Mouse (Mus musculus): ENCODE data around the gene Siah1b. TPM values are rescaled to one million over a fixed set of nuclear protein-coding genes. Genes with fewer than 3 reads are reported as not detected.

Gene Siah1b
- polyA plus RNA-seq, 1 experiment, result 1.5 TPM

GRCm38 (mm10) chrX:164092300-164093169 lies 16.2 kb upstream of the Siah1b start:
- H3K4me3 ChIP-seq (replicated peaks), result no peak overlapping the region
- TF ChIP-seq TAL1 (IDR thresholded peaks at IDR 0.05; ENCODE audit: low read length) (no peak), GATA1 (IDR thresholded peaks at IDR 0.05; ENCODE audit: low read length) (no peak)
- no peaks in the 10 kb centered on the region for H3K27me3 ChIP-seq (ENCODE audit: control insufficient read depth)
- H3K4me1 ChIP-seq (ENCODE audit: control insufficient read depth), result peaks cover 39% of the 10 kb centered on the region
- H3K9me3 ChIP-seq (ENCODE audit: control insufficient read depth, low read length), result no peaks in the 10 kb centered on the region
- H3K36me3 ChIP-seq (ENCODE audit: control insufficient read depth), result no peaks in the 10 kb centered on the region

- TF ChIP-seq GATA1 (IDR thresholded peaks at IDR 0.05; ENCODE audit: low read length) (no peak), TAL1 (IDR thresholded peaks at IDR 0.05; ENCODE audit: low read length) (no peak)
- H3K27me3 ChIP-seq (ENCODE audit: control insufficient read depth), result no peaks in the 10 kb centered on the region
- H3K4me1 ChIP-seq (ENCODE audit: control insufficient read depth), result peaks cover 42% of the 10 kb centered on the region
- no peaks in the 10 kb centered on the region for H3K9me3 ChIP-seq (ENCODE audit: control insufficient read depth, low read length)
- no peaks in the 10 kb centered on the region for H3K36me3 ChIP-seq (ENCODE audit: control insufficient read depth)
- H3K4me3 ChIP-seq (replicated peaks), result no peak overlapping the region
Observed at GRCm38 (mm10) chrX:164089916-164090315, 13.6 kb upstream of the Siah1b start.

GRCm38 (mm10) chrX:164088582-164088981 lies 12.3 kb upstream of the Siah1b start, which contains the start of gene Cltrn:
Gene Cltrn (plus strand): TSS chrX:164088830.
- Histone ChIP-seq H3K4me3 (replicated peaks) (no peak within 1 kb of the TSS), H3K4me1 (ENCODE audit: control insufficient read depth) (peaks cover 40% of the 10 kb centered on the region), H3K9me3 (ENCODE audit: control insufficient read depth, low read length) (no peaks in the 10 kb centered on the region), H3K36me3 (ENCODE audit: control insufficient read depth) (no peaks in the 10 kb centered on the region), H3K27me3 (ENCODE audit: control insufficient read depth) (no peaks in the 10 kb centered on the region)
- TF ChIP-seq TAL1 (IDR thresholded peaks at IDR 0.05; ENCODE audit: low read length), result no peak
- no peak for TF ChIP-seq GATA1 (IDR thresholded peaks at IDR 0.05; ENCODE audit: low read length)

- H3K27me3 ChIP-seq (ENCODE audit: control insufficient read depth), result no peaks in the 10 kb centered on the region
- H3K9me3 ChIP-seq (ENCODE audit: control insufficient read depth, low read length), result no peaks in the 10 kb centered on the region
- no peaks in the 10 kb centered on the region for H3K36me3 ChIP-seq (ENCODE audit: control insufficient read depth)
- TF ChIP-seq GATA1 (IDR thresholded peaks at IDR 0.05; ENCODE audit: low read length), result no peak
- TF ChIP-seq TAL1 (IDR thresholded peaks at IDR 0.05; ENCODE audit: low read length), result no peak
- H3K4me3 ChIP-seq (replicated peaks), result no peak overlapping the region
- peaks cover 12% of the 10 kb centered on the region for H3K4me1 ChIP-seq (ENCODE audit: control insufficient read depth)
Observed at GRCm38 (mm10) chrX:164082030-164082429, 5.7 kb upstream of the Siah1b start.

GRCm38 (mm10) chrX:164068968-164069367 lies 7.3 kb downstream of the Siah1b start:
- Histone ChIP-seq H3K4me3 (replicated peaks) (no peak overlapping the region), H3K9me3 (ENCODE audit: control insufficient read depth, low read length) (no peaks in the 10 kb centered on the region), H3K36me3 (ENCODE audit: control insufficient read depth) (peaks cover 37% of the 10 kb centered on the region), H3K4me1 (ENCODE audit: control insufficient read depth) (peaks cover under 1% of the 10 kb centered on the region), H3K27me3 (ENCODE audit: control insufficient read depth) (no peaks in the 10 kb centered on the region)
- TF ChIP-seq TAL1 (IDR thresholded peaks at IDR 0.05; ENCODE audit: low read length), result no peak
- no peak for TF ChIP-seq GATA1 (IDR thresholded peaks at IDR 0.05; ENCODE audit: low read length)

GRCm38 (mm10) chrX:164066185-164066584 lies 10.1 kb downstream of the Siah1b start:
- no peak overlapping the region for H3K4me3 ChIP-seq (replicated peaks)
- H3K36me3 ChIP-seq (ENCODE audit: control insufficient read depth), result peaks cover 9% of the 10 kb centered on the region
- no peaks in the 10 kb centered on the region for H3K9me3 ChIP-seq (ENCODE audit: control insufficient read depth, low read length)
- no peaks in the 10 kb centered on the region for H3K27me3 ChIP-seq (ENCODE audit: control insufficient read depth)
- no peaks in the 10 kb centered on the region for H3K4me1 ChIP-seq (ENCODE audit: control insufficient read depth)
- TF ChIP-seq GATA1 (IDR thresholded peaks at IDR 0.05; ENCODE audit: low read length), result no peak
- no peak for TF ChIP-seq TAL1 (IDR thresholded peaks at IDR 0.05; ENCODE audit: low read length)

- Histone ChIP-seq H3K4me3 (replicated peaks) (no peak overlapping the region), H3K36me3 (ENCODE audit: control insufficient read depth) (no peaks in the 10 kb centered on the region), H3K4me1 (ENCODE audit: control insufficient read depth) (no peaks in the 10 kb centered on the region), H3K9me3 (ENCODE audit: control insufficient read depth, low read length) (no peaks in the 10 kb centered on the region), H3K27me3 (ENCODE audit: control insufficient read depth) (no peaks in the 10 kb centered on the region)
- TF ChIP-seq GATA1 (IDR thresholded peaks at IDR 0.05; ENCODE audit: low read length) (no peak), TAL1 (IDR thresholded peaks at IDR 0.05; ENCODE audit: low read length) (no peak)
Observed at GRCm38 (mm10) chrX:164059070-164059469, 17.2 kb downstream of the Siah1b start.

GRCm38 (mm10) chrX:164058523-164058922 lies 17.8 kb downstream of the Siah1b start:
- no peaks in the 10 kb centered on the region for H3K36me3 ChIP-seq (ENCODE audit: control insufficient read depth)
- TF ChIP-seq GATA1 (IDR thresholded peaks at IDR 0.05; ENCODE audit: low read length), result no peak
- TF ChIP-seq TAL1 (IDR thresholded peaks at IDR 0.05; ENCODE audit: low read length), result no peak
- H3K4me3 ChIP-seq (replicated peaks), result no peak overlapping the region
- H3K9me3 ChIP-seq (ENCODE audit: control insufficient read depth, low read length), result no peaks in the 10 kb centered on the region
- no peaks in the 10 kb centered on the region for H3K4me1 ChIP-seq (ENCODE audit: control insufficient read depth)
- no peaks in the 10 kb centered on the region for H3K27me3 ChIP-seq (ENCODE audit: control insufficient read depth)

- no peaks in the 10 kb centered on the region for H3K27me3 ChIP-seq (ENCODE audit: control insufficient read depth)
Observed at GRCm38 (mm10) chrX:164055726-164056125, 20.6 kb downstream of the Siah1b start.

More at GRCm38 (mm10) chrX:164055726-164056125, 20.6 kb downstream of the Siah1b start:
- no peak for TF ChIP-seq GATA1 (IDR thresholded peaks at IDR 0.05; ENCODE audit: low read length)
- no peak for TF ChIP-seq TAL1 (IDR thresholded peaks at IDR 0.05; ENCODE audit: low read length)
- Histone ChIP-seq H3K36me3 (ENCODE audit: control insufficient read depth) (no peaks in the 10 kb centered on the region), H3K4me1 (ENCODE audit: control insufficient read depth) (no peaks in the 10 kb centered on the region), H3K9me3 (ENCODE audit: control insufficient read depth, low read length) (no peaks in the 10 kb centered on the region), H3K4me3 (replicated peaks) (no peak overlapping the region)
